Mouse (Mus musculus): ENCODE measurements at regions not wholly inside any gene's neighbourhood (a gene's known extent, or its start where the extent isn't known, plus 50 kb on each side); places are given as distances from the start of the nearest gene placed in this dataset.
A peak's percentile ranks its signal among the peaks of the same experiment; 100 is the strongest.

DNA sequence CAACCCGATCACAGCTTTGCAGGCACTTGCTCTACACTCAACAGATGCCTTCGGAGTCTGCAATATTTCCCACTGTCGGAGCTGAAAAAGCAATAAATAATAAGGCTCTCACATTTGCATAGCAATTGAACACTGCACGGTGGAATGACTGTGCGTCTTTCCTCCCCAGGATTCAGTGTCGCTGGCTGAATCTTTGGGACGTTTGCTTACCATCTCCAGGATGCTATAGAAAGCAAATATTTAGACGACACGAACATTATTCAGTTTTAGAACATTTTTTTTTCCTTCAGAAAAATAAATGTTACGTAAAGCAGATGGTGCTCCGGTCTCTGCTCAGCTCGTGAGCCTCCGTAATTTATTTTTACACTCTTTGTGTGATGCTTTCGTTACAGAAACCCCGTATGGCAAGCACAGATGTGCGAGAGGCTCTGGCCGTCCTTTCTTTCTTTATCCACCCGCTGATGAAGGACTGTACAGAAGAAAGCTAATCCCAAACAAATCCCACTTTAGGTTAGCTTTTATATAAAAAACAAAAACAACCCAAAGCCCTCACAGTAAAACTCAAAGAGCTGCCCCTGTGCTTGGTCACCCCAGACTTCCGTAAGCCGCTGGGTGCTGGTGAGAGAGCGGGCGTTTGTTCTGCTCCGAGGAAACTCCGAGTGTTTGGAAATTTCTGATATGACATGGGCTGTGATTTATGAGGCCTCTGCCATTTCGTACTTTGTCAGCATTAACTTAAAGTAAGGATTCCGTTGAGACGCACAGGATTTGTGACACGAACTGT lies 464.3 kb downstream of the Ajap1 start:
- no peak for DNase-seq

GRCm38 (mm10) chr4:153017816-153018137 lies 464.8 kb downstream of the Ajap1 start:
- peak; percentile 62 to 64 for DNase-seq

- DNase-seq = no peak
Observed at GRCm38 (mm10) chr4:153003338-153003737, 479.3 kb downstream of the Ajap1 start.

DNA sequence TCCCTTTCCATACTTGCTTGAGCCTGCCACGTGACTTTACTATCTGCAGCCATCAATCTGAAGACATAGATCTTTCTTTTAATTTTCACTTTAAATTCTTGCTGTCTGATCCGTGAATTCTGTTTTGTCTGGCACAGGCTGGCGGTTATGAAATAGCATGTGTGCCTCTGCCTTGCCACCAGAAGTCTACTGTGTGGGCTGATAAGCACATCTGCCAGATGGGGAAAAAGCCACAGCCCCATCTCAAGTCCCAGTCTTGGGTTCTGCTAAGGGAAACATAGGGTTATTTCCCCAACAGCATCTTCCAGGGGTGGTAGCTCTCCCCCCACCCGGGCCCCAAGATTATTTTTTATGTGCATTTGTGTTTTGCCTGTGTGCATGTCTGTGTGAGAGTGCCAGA lies 480.1 kb downstream of the Ajap1 start:
- DNase-seq = no peak

- DNase-seq = no peak
Observed at GRCm38 (mm10) chr4:153001761-153002160, 480.9 kb downstream of the Ajap1 start.

DNA sequence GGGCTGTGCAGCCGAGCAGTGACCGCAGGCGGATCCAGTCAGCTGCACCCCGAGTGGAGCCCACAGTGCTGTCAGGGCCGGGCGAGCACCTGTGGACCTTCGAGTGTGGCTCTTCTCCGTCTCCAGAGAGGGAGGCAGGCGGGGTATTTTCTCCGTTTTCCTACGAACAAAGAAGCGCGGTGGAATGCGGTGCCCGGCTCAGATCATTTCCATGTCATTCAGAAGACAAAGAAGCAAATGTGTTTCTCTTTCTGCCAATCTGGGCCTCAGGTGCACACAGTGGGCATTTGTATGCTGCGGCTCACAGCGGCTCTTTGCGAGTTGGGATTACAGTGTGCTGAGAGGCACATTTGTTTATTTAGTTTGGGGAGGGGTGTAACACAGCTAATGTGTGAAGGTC lies 483.1 kb downstream of the Ajap1 start:
- DNase-seq = no peak

- no peak for DNase-seq
Observed at GRCm38 (mm10) chr4:152997251-152997650, 485.4 kb downstream of the Ajap1 start.

DNA sequence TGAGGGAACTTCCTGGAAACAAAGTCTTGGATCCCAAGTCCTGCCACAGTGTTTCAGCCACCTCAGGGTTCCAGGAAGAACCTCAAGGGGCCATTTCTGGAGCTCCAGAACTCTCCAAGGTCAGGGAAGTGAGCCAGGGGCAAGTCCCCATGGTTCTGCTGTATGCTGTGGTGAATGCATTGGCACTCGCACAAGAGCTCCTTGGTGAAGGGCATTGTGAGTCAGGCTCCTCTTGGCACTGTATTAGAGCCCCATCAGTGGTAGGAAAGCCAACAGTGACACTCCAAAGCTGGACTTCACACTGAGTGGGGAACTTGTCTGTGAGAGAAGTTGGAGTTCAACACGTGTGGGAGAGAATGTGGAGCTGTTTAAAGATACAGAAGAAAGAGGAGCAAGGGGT lies 486.0 kb downstream of the Ajap1 start:
- DNase-seq = no peak

DNA sequence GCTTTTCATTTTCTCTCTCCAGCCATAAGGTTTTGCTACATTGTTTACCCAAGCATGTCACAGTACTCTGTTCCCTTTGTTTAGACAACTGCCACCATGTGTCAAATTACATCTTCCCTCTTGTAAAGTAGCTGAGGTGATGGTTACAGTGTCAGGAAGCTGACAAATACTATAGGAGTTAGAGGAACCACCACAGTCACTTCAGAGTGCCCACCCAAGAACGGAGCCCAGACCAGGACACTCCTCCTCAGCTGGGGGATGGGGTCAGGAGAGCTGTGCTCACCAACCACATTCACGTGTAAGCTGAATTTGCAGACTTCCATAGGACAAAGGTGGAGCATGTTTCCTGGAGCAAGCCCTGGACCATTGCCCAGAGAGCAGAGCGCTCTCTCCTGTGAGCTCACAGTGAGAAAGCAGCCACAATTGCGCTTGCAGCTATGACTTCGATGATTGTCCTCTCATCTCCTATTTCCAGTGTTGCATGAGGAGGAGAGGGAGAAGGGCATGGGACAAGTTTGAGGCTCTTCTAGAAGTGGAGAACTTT lies 487.5 kb downstream of the Ajap1 start:
- peak; percentile 72 to 82 for DNase-seq

DNA sequence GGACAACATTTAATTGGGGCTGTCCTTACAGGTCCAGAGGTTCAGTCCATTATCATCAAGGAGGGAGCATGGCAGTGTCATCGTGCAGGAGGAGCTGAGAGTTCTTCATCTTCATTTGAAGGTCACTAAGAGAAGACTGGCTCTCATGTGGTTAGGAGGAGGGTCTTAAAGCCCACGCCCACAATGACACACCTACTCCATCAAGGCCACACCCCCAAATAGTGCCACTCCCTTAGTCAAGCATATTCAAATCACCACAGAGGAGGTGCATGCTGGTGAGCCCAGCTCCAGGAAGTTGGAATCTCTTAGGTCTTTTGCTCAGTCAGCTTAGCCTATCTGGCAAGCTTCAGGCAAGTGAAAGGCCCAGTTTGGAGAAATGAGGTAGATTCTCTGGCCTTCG lies 488.4 kb downstream of the Ajap1 start:
- no peak for DNase-seq

GRCm38 (mm10) chr4:152990266-152990665 lies 492.3 kb downstream of the Ajap1 start:
- no peak for DNase-seq

GRCm38 (mm10) chr4:152987726-152988125 lies 494.9 kb downstream of the Ajap1 start:
- DNase-seq = no peak

DNA sequence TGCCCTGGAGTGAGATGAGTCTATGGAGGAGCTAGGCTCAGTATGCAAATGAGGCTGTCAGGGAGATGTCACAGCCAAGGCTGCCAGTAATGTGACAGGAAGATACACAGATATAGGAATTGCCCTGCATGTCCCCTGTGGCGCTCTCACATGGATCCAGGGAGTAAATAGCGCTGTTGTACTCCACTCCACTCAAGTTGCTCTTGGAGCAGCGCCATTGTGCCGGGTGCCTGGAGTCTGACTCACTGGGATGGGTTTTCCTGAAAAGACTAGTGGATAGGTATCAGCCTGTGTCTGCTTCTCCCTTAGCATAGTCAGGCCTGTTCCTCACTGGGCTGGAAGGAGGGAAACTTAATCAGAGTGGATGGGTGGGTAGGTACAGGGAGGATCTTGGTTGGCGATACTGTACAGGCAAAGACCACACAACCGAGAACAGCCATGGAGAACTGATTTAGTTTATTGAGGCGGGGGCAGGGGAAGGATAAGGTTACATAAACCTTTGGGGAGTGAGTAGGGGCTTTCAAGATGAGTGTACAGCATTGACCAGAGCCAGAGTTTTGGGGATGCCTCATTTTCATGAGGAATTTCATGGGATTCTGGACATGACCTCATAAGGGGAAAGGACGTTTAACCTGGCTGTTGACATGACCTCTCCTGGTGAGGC lies 497.5 kb upstream of the Kcnab2 start:
- no peak for DNase-seq

GRCm38 (mm10) chr4:152963001-152963400 lies 485.3 kb upstream of the Kcnab2 start:
- peak; percentile 32 to 45 for DNase-seq

- DNase-seq = no peak
Observed at GRCm38 (mm10) chr4:152962165-152962564, 484.5 kb upstream of the Kcnab2 start.

- no peak for DNase-seq
Observed at GRCm38 (mm10) chr4:152961677-152962076, 484.0 kb upstream of the Kcnab2 start.

GRCm38 (mm10) chr4:152959627-152960230 lies 482.1 kb upstream of the Kcnab2 start:
- DNase-seq = no peak

GRCm38 (mm10) chr4:152953237-152953974 lies 475.7 kb upstream of the Kcnab2 start:
- DNase-seq = no peak

DNA sequence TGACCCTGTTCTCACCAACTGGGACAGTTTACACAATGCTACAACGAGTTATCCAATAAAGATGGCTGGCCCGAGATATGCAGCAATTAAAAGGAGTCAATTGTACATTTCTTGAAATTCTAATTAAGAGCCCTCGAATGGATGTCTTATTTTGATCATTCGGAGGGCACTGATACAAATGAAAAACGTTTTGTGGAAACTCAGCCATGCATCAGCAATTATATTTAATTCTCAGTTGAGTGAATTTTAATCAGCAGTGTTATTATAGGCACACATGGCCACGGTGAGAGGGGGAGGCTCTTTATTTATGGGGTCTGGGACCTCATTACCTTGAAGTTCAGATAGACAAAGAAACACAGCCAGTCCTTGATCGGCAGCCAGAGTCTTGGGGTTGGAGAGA lies 471.3 kb upstream of the Kcnab2 start:
- DNase-seq = no peak

GRCm38 (mm10) chr4:152941159-152941558 lies 463.5 kb upstream of the Kcnab2 start:
- DNase-seq = no peak

DNA sequence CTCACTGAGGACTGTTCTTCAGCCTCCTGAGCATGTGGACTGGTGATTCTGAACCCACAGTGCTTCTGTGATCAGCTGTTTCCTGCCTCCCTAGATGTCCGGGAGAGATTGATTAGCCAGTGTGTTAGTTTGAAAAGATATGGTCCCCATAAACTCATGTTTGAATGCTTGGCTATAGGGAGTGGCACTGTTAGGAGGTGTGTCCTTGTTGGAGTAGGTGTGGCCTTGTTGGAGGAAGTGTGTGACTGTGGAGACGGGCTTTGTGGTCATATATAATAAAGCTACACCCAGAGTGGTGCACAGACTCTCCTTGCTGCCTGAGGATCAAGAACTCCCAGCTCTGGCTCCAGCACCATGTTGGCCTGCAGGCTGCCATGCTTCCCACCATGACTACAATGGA lies 458.9 kb upstream of the Kcnab2 start:
- no peak for DNase-seq

DNA sequence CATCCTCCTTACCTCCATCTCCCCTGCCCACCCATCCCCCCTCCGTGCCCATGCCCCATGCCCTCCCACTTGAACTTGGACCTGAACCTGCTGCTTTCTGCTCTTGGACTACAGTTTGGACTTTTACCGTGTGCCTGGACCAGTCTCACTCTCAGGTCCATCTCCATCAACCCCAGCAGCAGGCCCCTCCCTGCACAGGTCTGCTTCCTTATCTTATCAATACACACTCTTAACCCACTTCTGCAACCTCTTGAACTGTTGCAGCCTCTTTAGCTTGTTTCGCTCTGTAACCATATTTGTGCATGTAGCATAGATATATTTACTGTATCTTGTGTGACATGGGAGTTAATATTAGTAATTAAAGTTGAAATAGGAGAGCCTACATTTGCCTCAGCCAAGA lies 457.8 kb upstream of the Kcnab2 start:
- DNase-seq = no peak

DNA sequence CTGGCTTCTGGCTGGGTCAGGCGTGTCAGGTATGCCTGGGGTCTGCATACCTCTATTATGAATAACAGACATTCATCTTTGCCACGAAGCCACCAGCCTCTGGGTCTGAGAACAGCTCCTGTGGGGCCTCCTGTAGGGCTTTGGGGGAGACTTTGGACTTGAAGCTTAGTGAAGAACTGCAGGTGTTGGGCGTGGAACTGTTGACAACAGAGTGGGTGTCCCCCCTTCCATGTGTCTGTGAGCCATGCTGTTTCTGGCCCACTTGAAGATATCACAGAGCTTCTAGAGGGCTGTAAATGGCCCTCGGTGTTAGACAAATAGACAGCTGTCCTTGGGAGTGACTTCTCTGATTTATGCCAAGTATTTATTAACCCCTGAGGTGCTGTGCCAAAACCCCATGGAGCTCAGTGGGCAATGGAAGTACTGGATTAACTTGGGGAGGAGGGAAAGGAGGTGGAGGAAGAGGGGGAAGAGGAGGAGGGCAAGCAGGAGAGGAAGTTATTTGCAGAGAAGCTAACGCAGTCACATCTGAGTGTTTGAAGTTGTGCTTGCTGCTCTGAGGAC lies 450.8 kb upstream of the Kcnab2 start:
- no peak for DNase-seq
